Mouse (Mus musculus) lung, embryonic 14.5 days (tissue): Measurements from ENCODE around the gene Ak3. TPM values are rescaled to one million over a fixed set of nuclear protein-coding genes. Genes with fewer than 3 reads are reported as not detected.

Experiments
- ATAC-seq: fragments of 200-750 bp; cut with Nextera tagmentation; 2 replicates; pipeline ENCODE4 v1.8.0; 2017; ENCODE audit warnings: mild to moderate bottlenecking, moderate TSS enrichment, moderate library complexity; ENCODE audit not compliant: insufficient read depth
- DNase-seq: peaks from one replicate; pipeline ENCODE4 v3.0.0-alpha.2; 2015
- H3K27ac ChIP-seq: fragments of 300-500 bp; sonication (generic); 2 replicates; pipeline ENCODE4 v1.5.1; 2014; ENCODE audit warnings: low read depth, mild to moderate bottlenecking, moderate library complexity
- H3K27me3 ChIP-seq: fragments of 300-500 bp; sonication (generic); 2 replicates; pipeline ENCODE4 v1.6.1; 2014; ENCODE audit warnings: low read length, control low read depth; ENCODE audit not compliant: insufficient read depth
- H3K36me3 ChIP-seq: fragments of 300-500 bp; sonication (generic); 2 replicates; pipeline ENCODE4 v1.6.1; 2014; ENCODE audit warnings: control low read depth; ENCODE audit not compliant: insufficient read depth
- H3K4me1 ChIP-seq: fragments of 300-500 bp; sonication (generic); 2 replicates; pipeline ENCODE4 v1.6.1; 2014; ENCODE audit warnings: antibody characterized with exemption, control low read depth; ENCODE audit not compliant: insufficient read depth
- H3K4me2 ChIP-seq: fragments of 300-500 bp; sonication (generic); 2 replicates; pipeline ENCODE4 v1.6.1; 2014; ENCODE audit warnings: mild to moderate bottlenecking
- H3K4me3 ChIP-seq: fragments of 300-500 bp; sonication (generic); 2 replicates; pipeline ENCODE4 v1.5.1; 2014; ENCODE audit warnings: low read depth, low read length
- H3K9ac ChIP-seq: fragments of 300-500 bp; sonication (generic); 2 replicates; pipeline ENCODE4 v1.6.1; 2014
- H3K9me3 ChIP-seq: fragments of 300-500 bp; sonication (generic); 2 replicates; pipeline ENCODE4 v1.6.1; 2016; ENCODE audit warnings: low read depth, low read length, control low read depth
- CTCF ChIP-seq: IDR thresholded peaks from 2 replicates; pipeline ENCODE4 v1.5.1; 2016; ENCODE audit warnings: antibody characterized with exemption, low read depth
- WGBS: fragments of 180-500 bp; shearing (Covaris S2); extraction: QIAGEN DNeasy Blood & Tissue Kit; methylation state at CpG from one replicate; pipeline ENCODE4 v1.1.7; 2014; 5-methylcytosine and 5-hydroxymethylcytosine counted together
- polyA plus RNA-seq: library from polyadenylated mRNA; unstranded; fragments of >200 nt; fragmentation: Nextera tagmentation; extraction: Ambion mirVana; gene quantifications from 2 replicates; pipeline ENCODE4 v1.2.1, GENCODE M21; 2014

Ak3 gene
- polyA plus RNA-seq, 1 experiment from 2014 or later: 67.1 TPM

DNA sequence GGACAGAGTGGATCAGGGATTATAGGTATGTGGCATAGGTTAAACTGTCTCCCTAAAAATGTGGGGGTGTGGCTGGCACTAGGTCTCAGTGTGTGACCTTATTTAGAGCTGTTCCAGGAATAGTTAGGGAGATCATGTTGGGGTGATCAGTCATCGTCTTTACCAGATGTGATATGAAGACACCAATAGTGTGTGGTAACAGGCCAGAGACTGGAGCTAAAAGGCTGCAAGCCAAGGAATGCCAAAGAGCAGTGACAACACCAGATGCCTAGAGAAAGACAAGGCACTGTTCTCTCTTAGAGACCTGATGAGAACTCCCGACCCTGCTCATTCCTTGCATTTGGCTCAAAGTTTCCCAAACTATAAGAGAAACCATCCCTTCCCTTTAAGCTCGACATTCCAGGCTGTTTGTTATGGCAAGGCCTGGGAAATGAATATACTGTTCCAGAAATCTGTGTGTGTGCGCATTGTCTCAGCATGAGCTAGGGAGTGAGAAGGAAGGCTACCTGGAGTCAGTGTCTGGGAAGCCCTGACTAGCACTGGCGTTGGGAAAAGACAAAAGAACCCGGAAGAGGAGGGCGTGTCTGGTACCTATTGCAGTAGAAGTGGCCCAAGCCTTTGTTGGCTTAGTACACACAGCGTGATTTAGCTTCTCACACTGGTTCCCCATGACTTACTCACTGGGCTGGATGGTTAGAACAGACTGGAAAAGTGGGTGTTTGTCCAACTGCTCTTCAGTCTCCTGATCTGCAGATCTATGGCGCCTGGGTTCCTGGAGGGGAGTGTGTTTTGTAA lies 2.6 kb upstream of the Ak3 start:
- H3K4me3 ChIP-seq: no peak overlapping the region
- H3K4me1 ChIP-seq: 0 out of 2 replicates have a peak, but pooled peaks cover 4% of the 10 kb centered on the region
- no peak overlapping the region for H3K4me2 ChIP-seq
- H3K36me3 ChIP-seq: no peaks in the 10 kb centered on the region
- WGBS: 72% methylated on average over 9 of the region's 9 CpGs
- no peak for ATAC-seq
- H3K27me3 ChIP-seq: no peaks in the 10 kb centered on the region
- no peak overlapping the region for H3K9ac ChIP-seq
- no peak for DNase-seq
- no peaks in the 10 kb centered on the region for H3K9me3 ChIP-seq
- no peak overlapping the region for H3K27ac ChIP-seq
- TF ChIP-seq CTCF: no peak

DNA sequence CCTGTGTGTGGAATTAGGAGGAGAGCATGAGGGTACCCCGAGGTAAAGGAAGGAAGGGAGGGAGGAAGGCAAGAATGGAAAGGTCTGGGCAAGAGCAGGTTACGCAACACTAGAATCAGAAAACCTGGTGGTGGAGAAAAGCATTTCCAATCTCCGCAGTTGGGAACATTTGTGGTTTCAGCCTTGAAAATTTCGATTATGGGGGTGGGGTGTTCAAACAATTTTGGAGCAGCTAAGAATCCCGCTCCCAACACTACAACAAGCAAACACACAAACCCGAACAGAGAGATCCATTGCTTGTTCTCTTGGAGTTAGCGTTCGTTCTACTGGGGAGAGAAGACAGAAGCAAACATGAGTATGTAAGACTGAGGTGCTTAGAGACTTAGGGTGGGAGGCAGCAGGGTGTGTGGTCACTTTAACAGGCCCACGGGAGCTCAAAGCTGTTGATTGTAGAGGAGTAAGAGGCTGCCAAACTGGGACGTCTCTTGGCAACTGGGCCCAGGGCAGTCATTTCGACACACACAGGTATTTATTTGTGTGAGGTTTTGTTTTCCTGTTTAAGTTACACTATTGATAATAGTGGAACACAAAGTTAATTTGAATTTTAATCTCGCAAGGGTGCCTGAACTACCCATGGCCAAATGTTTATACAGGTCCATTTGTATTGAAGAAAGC lies 1.8 kb upstream of the Ak3 start:
- Histone ChIP-seq H3K27ac (no peak overlapping the region), H3K36me3 (no peaks in the 10 kb centered on the region), H3K27me3 (no peaks in the 10 kb centered on the region), H3K4me1 (0 out of 2 replicates have a peak, but pooled peaks cover 4% of the 10 kb centered on the region), H3K4me3 (no peak overlapping the region), H3K9ac (no peak overlapping the region), H3K4me2 (no peak overlapping the region), H3K9me3 (no peaks in the 10 kb centered on the region)
- 68% methylated on average over 12 of the region's 12 CpGs for WGBS
- ATAC-seq (no peak), DNase-seq (no peak)
- TF ChIP-seq CTCF: no peak

DNA sequence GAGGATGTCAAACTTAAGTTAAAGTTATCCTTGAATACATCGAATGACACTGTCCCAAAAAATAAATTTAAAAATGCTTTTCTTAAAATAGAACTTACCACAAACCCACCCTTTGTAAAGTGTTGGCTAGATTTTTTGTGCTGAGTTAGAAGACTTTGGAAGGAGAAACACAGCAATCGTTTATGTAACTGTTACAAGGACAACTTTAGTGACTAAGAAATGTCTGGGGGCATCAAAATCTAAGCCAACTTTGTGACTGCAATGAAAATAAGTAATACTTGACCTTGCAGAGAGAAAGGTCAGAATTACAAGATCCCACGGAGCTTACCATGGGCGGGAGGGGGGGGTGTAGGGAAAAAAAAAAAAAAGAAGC lies 814 bp downstream of the Ak3 start:
- H3K36me3 ChIP-seq: no peaks in the 10 kb centered on the region
- peak overlapping the region; percentile 90 for H3K27ac ChIP-seq
- no peak for ATAC-seq
- H3K9me3 ChIP-seq: no peaks in the 10 kb centered on the region
- peak; percentile 38 for DNase-seq
- peak overlapping the region; percentile 77 for H3K4me2 ChIP-seq
- TF ChIP-seq CTCF: no peak
- no peaks in the 10 kb centered on the region for H3K27me3 ChIP-seq
- peak overlapping the region; percentile 80 for H3K4me3 ChIP-seq
- 24% methylated on average over 4 of the region's 4 CpGs for WGBS
- peak overlapping the region; percentile 89 for H3K9ac ChIP-seq
- H3K4me1 ChIP-seq: 0 out of 2 replicates have a peak, but pooled peaks cover 4% of the 10 kb centered on the region

DNA sequence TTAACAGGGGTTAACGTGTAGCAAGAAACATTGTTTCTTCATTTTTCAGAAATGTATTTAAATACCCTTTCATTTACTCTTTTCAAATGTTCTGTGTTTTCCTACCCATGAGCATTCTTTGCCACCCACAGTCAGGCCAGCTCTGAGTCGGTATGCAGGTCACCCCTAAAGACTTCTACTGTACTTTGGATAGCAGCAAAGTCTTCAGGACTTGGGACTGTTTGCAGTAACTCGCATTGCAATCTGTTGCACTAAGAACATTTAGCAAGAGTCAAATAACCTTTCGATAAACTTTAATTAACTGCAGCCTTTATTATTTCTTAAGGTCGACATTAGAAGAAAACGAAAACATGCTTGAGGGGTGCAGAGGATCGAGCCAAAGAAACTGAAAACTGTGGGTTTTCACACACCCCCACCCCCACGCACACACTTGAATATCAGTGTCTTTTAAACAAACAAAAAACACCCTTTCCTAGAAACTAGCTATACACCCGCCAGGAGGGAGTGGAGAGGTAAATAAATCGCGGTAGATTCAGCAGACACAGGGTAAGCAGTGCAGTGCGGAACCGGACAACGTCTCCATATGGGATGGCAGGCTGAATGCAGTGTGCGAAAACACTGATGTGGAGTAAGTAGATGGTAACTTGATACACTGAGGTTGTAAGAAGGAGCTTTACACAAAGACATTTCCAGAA lies 1.7 kb downstream of the Ak3 start:
- DNase-seq: peak; percentile 48
- 0 out of 2 replicates have a peak, but pooled peaks cover 4% of the 10 kb centered on the region for H3K4me1 ChIP-seq
- H3K4me3 ChIP-seq: peak overlapping the region; percentile 80
- H3K27ac ChIP-seq: 0 out of 2 replicates have a peak overlapping the region, but pooled peaks have one; percentile 4
- H3K4me2 ChIP-seq: peak overlapping the region; percentile 77
- 25% methylated on average over 15 of the region's 15 CpGs for WGBS
- H3K9me3 ChIP-seq: no peaks in the 10 kb centered on the region
- ATAC-seq: 0 out of 2 replicates have a peak, but pooled peaks have one; percentile 22
- H3K27me3 ChIP-seq: no peaks in the 10 kb centered on the region
- no peak overlapping the region for H3K9ac ChIP-seq
- no peak for TF ChIP-seq CTCF
- H3K36me3 ChIP-seq: no peaks in the 10 kb centered on the region

GRCm38 (mm10) chr19:29045369-29045768 lies 2.4 kb downstream of the Ak3 start:
- Histone ChIP-seq H3K4me2 (no peak overlapping the region), H3K4me1 (0 out of 2 replicates have a peak, but pooled peaks cover 4% of the 10 kb centered on the region), H3K27ac (no peak overlapping the region), H3K9me3 (no peaks in the 10 kb centered on the region), H3K27me3 (no peaks in the 10 kb centered on the region), H3K9ac (no peak overlapping the region), H3K36me3 (no peaks in the 10 kb centered on the region), H3K4me3 (no peak overlapping the region)
- 61% methylated on average over 4 of the region's 4 CpGs for WGBS
- ATAC-seq (no peak), DNase-seq (no peak)
- TF ChIP-seq CTCF: no peak

DNA sequence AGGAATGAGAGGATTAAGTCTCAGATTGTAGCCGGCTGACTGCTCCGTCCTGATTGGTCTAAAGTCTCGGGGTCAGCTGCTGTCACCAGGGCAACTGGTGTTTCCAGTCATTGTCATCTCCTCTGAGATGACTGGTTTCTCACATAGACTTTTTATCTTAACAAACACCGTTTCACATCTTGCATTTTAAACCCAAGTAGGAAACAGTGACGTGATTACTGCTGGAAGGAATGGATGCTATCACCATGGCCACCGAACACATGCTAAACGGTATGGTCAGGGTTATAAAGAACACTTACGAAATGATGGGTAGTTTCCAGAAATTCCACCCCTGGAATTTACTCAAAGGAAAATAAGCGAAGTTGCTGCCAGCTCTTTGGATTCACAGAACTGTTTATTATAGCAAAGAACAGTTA lies 3.4 kb downstream of the Ak3 start:
- no peak overlapping the region for H3K27ac ChIP-seq
- H3K4me3 ChIP-seq: no peak overlapping the region
- DNase-seq: peak; percentile 55
- H3K9ac ChIP-seq: no peak overlapping the region
- 0 out of 2 replicates have a peak, but pooled peaks cover 4% of the 10 kb centered on the region for H3K4me1 ChIP-seq
- H3K36me3 ChIP-seq: no peaks in the 10 kb centered on the region
- H3K9me3 ChIP-seq: no peaks in the 10 kb centered on the region
- no peak overlapping the region for H3K4me2 ChIP-seq
- WGBS: 35% methylated on average over 9 of the region's 9 CpGs
- no peak for ATAC-seq
- TF ChIP-seq CTCF: no peak
- no peaks in the 10 kb centered on the region for H3K27me3 ChIP-seq
